Mouse (Mus musculus): ENCODE data around the gene Il23r. TPM values are rescaled to one million over a fixed set of nuclear protein-coding genes. Genes with fewer than 3 reads are reported as not detected.
"Not testable (repeated sequence)": the region's sequence is repeated elsewhere in the genome, so short reads cannot be mapped to it uniquely, and the experiment has no call there.

Gene Il23r
- total and polyA plus RNA-seq, 2 experiments = not detected

DNA sequence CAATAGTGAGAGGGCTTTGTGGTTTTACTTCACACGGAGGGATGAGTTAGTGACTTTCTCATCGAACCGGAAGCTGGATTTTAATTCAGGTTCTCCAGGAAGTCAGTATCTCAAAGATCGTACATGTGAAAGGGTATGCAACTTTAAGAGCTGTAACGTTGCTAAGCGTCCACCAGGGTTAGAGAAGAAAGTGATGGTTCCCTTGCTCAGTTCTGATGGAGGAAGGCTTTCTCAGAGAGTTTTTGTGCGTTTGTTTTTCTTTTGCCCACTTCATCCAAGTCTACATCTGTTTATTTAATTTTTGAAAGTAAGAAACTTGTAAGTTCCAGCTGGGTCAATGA lies 40.1 kb upstream of the Il23r start:
- TF ChIP-seq CTCF (IDR thresholded peaks at IDR 0.05; ENCODE audit: low read depth, low read length) (no peak), POLR2A (IDR thresholded peaks at IDR 0.05; ENCODE audit: extremely low read depth, insufficient read depth, low read length) (no peak)
- Histone ChIP-seq H3K27me3 (ENCODE audit: control insufficient read depth, insufficient read depth, low read length) (peaks cover 16% of the 10 kb centered on the region; the same call in 1 of the 2 replicates), H3K27ac (replicated peaks; ENCODE audit: insufficient read depth, low read depth, low read length) (no peak overlapping the region), H3K4me1 (ENCODE audit: control insufficient read depth, insufficient read depth, low read length) (no peaks in the 10 kb centered on the region), H3K9ac (ENCODE audit: low read depth, low read length) (no peak overlapping the region), H3K4me3 (ENCODE audit: insufficient read depth, low read depth, low read length) (no peak overlapping the region), H3K36me3 (ENCODE audit: control insufficient read depth, insufficient read depth, low read length) (no peaks in the 10 kb centered on the region), H3K79me2 (ENCODE audit: control insufficient read depth, insufficient read depth, low read length) (no peaks in the 10 kb centered on the region)
- no peak for DNase-seq (ENCODE audit: extremely low read depth, low read depth, low spot score)
- WGBS = 63% methylated on average over 7 of the region's 7 CpGs

DNA sequence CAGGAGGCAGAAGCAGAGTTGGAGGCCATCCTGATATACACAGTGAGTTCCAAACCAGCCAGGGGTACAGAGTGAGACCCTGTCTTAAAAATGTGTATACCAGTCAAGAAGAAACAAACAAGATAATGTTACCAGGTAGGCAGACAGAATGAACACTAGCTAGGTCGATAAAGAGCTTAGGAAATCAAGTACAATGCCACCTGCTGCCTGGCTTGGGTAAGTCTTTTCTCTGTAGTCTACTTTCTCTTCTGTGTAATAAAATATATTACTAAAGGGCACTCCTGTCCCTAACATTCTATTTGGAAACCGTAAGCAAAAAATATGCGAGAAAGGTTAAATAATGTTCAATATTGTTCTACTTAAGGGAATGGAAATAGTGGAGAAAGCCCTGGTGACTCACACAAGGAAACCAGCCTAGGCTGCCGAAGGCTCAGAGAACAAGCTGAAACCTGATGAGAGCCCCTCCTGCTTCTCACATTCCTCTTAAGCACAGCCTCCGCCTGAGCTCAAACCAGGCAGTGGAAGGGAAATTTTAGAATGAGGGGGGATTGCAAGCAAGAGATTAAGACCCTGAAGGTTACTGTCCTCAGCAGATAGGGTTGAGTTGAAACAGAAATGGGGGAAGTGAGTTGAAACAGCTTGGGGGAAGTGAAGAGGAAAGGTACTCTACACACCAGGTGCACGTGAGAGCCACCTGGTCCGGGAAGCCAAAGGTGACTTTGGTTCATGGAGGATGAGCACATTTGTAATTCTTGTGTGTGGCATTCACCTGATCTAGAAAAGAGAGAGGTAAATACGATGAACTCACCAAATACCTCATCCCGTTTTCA lies 39.6 kb upstream of the Il23r start:
- TF ChIP-seq POLR2A (IDR thresholded peaks at IDR 0.05; ENCODE audit: extremely low read depth, insufficient read depth, low read length) (no peak), CTCF (IDR thresholded peaks at IDR 0.05; ENCODE audit: low read depth, low read length) (peak; percentile 33; the same call in 1 of the 2 replicates)
- no peak overlapping the region for H3K9ac ChIP-seq (ENCODE audit: low read depth, low read length)
- peaks cover 16% of the 10 kb centered on the region; the same call in 1 of the 2 replicates for H3K27me3 ChIP-seq (ENCODE audit: control insufficient read depth, insufficient read depth, low read length)
- no peaks in the 10 kb centered on the region for H3K4me1 ChIP-seq (ENCODE audit: control insufficient read depth, insufficient read depth, low read length)
- 53% methylated on average over 9 of the region's 9 CpGs for WGBS
- no peak overlapping the region for H3K4me3 ChIP-seq (ENCODE audit: insufficient read depth, low read depth, low read length)
- H3K27ac ChIP-seq (replicated peaks; ENCODE audit: insufficient read depth, low read depth, low read length) = no peak overlapping the region
- peak; percentile 24 for DNase-seq (ENCODE audit: extremely low read depth, low read depth, low spot score)
- no peaks in the 10 kb centered on the region for H3K79me2 ChIP-seq (ENCODE audit: control insufficient read depth, insufficient read depth, low read length)
- no peaks in the 10 kb centered on the region for H3K36me3 ChIP-seq (ENCODE audit: control insufficient read depth, insufficient read depth, low read length)

GRCm38 (mm10) chr6:67526356-67526755 lies 34.7 kb upstream of the Il23r start:
- Histone ChIP-seq H3K9ac (ENCODE audit: low read depth, low read length) (no peak overlapping the region), H3K4me3 (ENCODE audit: insufficient read depth, low read depth, low read length) (no peak overlapping the region), H3K4me1 (ENCODE audit: control insufficient read depth, insufficient read depth, low read length) (no peaks in the 10 kb centered on the region), H3K36me3 (ENCODE audit: control insufficient read depth, insufficient read depth, low read length) (no peaks in the 10 kb centered on the region), H3K27ac (replicated peaks; ENCODE audit: insufficient read depth, low read depth, low read length) (no peak overlapping the region), H3K27me3 (ENCODE audit: control insufficient read depth, insufficient read depth, low read length) (no peaks in the 10 kb centered on the region), H3K79me2 (ENCODE audit: control insufficient read depth, insufficient read depth, low read length) (no peaks in the 10 kb centered on the region)
- WGBS = 69% methylated on average over 5 of the region's 5 CpGs
- TF ChIP-seq POLR2A (IDR thresholded peaks at IDR 0.05; ENCODE audit: extremely low read depth, insufficient read depth, low read length) = no peak
- DNase-seq (ENCODE audit: extremely low read depth, low read depth, low spot score) = no peak

DNA sequence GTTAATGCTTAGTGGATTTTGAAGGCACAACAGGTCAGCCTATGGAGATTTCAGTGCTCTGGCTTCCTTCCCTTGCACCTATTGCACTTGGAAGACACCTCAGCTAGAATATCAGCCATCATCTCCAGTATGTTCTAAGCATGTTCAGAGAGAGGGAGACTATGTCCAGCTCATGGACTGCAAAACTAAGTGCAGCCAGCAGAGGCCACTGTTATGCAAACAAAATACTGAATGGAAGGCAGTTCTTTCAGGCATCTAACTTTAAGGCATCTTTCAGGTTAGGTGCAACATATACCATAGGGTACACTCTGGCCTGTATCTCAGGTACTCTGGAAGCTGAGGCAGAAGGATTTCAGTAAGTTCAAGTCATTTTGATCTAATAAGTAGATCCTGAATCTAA lies 19.1 kb upstream of the Il23r start:
- TF ChIP-seq CTCF (IDR thresholded peaks at IDR 0.05; ENCODE audit: low read depth, low read length) (no peak), POLR2A (IDR thresholded peaks at IDR 0.05; ENCODE audit: extremely low read depth, insufficient read depth, low read length) (no peak)
- no peak overlapping the region for H3K4me3 ChIP-seq (ENCODE audit: insufficient read depth, low read depth, low read length)
- no peaks in the 10 kb centered on the region for H3K4me1 ChIP-seq (ENCODE audit: control insufficient read depth, insufficient read depth, low read length)
- H3K36me3 ChIP-seq (ENCODE audit: control insufficient read depth, insufficient read depth, low read length) = no peaks in the 10 kb centered on the region
- DNase-seq (ENCODE audit: extremely low read depth, low read depth, low spot score) = peak; percentile 5
- H3K27me3 ChIP-seq (ENCODE audit: control insufficient read depth, insufficient read depth, low read length) = 0 out of 2 replicates have a peak, but pooled peaks cover 2% of the 10 kb centered on the region
- no peaks in the 10 kb centered on the region for H3K79me2 ChIP-seq (ENCODE audit: control insufficient read depth, insufficient read depth, low read length)
- no peak overlapping the region for H3K27ac ChIP-seq (replicated peaks; ENCODE audit: insufficient read depth, low read depth, low read length)
- H3K9ac ChIP-seq (ENCODE audit: low read depth, low read length) = no peak overlapping the region

GRCm38 (mm10) chr6:67501938-67502337 lies 10.3 kb upstream of the Il23r start:
- H3K27ac ChIP-seq (replicated peaks; ENCODE audit: insufficient read depth, low read depth, low read length); H3K36me3 ChIP-seq (ENCODE audit: control insufficient read depth, insufficient read depth, low read length); H3K9ac ChIP-seq (ENCODE audit: low read depth, low read length); H3K79me2 ChIP-seq (ENCODE audit: control insufficient read depth, insufficient read depth, low read length); H3K4me3 ChIP-seq (ENCODE audit: insufficient read depth, low read depth, low read length); H3K4me1 ChIP-seq (ENCODE audit: control insufficient read depth, insufficient read depth, low read length); DNase-seq (ENCODE audit: extremely low read depth, low read depth, low spot score); H3K27me3 ChIP-seq (ENCODE audit: control insufficient read depth, insufficient read depth, low read length): not testable (repeated sequence)
- 85% methylated on average over 2 of the region's 6 CpGs for WGBS

GRCm38 (mm10) chr6:67481012-67481411 lies 10.6 kb downstream of the Il23r start:
- no peak for DNase-seq (ENCODE audit: extremely low read depth, low read depth, low spot score)
- 61% methylated on average over 2 of the region's 2 CpGs for WGBS
- Histone ChIP-seq H3K4me1 (ENCODE audit: control insufficient read depth, insufficient read depth, low read length) (no peaks in the 10 kb centered on the region), H3K4me3 (ENCODE audit: insufficient read depth, low read depth, low read length) (no peak overlapping the region), H3K79me2 (ENCODE audit: control insufficient read depth, insufficient read depth, low read length) (no peaks in the 10 kb centered on the region), H3K27ac (replicated peaks; ENCODE audit: insufficient read depth, low read depth, low read length) (no peak overlapping the region), H3K36me3 (ENCODE audit: control insufficient read depth, insufficient read depth, low read length) (no peaks in the 10 kb centered on the region), H3K27me3 (ENCODE audit: control insufficient read depth, insufficient read depth, low read length) (no peaks in the 10 kb centered on the region), H3K9ac (ENCODE audit: low read depth, low read length) (no peak overlapping the region)
- TF ChIP-seq POLR2A (IDR thresholded peaks at IDR 0.05; ENCODE audit: extremely low read depth, insufficient read depth, low read length) (no peak), CTCF (IDR thresholded peaks at IDR 0.05; ENCODE audit: low read depth, low read length) (no peak)

All from liver, adult 2 months (tissue).